ENCODE assay signal across 11 mouse cellular contexts in the genomic region with DNA sequence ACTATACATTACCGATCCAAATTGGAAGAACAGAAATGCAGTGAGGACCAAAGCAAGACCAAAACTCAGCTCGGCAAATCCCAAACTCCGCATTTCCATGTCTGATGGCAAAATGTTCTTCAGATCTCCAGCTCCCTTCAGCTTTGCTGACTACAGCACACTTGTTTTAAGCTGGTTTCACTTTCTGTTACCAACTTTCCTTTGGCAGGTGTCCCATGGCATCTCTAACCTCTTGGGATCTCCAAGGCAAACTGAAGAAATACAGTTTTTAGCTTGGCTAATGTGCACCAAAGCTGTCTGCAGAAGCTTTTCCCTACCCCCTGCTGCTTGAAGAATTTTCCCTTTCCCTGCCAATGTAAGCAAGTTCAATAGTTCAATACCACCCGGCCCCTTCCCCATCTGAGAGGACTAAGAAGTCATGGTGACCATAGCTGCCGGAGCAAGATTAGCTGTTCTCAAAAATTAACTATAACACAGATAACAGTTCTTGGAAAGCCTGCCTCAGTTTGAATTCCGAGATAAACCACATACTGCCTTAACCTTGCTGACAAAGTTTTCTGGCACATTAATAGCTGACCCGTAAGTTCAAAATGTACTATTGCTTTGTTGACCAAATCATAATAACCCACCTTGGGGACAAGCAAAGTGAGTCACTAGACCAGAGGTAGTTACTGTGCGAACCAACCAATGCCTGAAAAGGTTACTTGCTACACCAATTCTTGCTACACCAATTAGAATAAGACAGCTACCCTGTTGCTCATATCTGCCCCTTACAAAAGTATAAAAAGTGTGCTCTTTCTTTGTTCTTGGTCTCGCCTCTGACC. TPM values are rescaled to one million over a fixed set of nuclear protein-coding genes. Genes with fewer than 3 reads are reported as not detected.
DNase-seq lines count a peak whose midpoint lies in the region; ATAC-seq lines count a peak whose summit lies in the region.
"Had no signal": no experiment of that assay in that cellular context is flagged by ENCODE, and none has a peak within 500 bp of the region (broad histone marks: within the 10 kb centered on the region; RNA-seq: fewer than 3 reads in every experiment).

No protein-coding gene starts in this region.

- whole genome bisulfite sequencing in embryonic facial prominence, embryonic 14.5 days: 83% methylated on average over 9 of the region's 9 CpGs
- WGBS in embryonic facial prominence, embryonic 10.5 days: 90% methylated on average over 9 of the region's 9 CpGs

- DNase-seq in embryonic facial prominence, embryonic 14.5 days (ENCODE audit: low spot score): peak; percentile 32
- no peak for DNase-seq in embryonic facial prominence, embryonic 10.5 days (ENCODE audit: low spot score)
- DNase-seq in ovary, adult 18-20 months (ENCODE audit: low spot score): peak; percentile 54
- DNase-seq in ovary, postnatal 10 days (ENCODE audit: low spot score): no peak
- DNase-seq in heart, postnatal 10 days: peak; percentile 30 to 45
- no peak for DNase-seq in retina, postnatal 1 day
- DNase-seq: cerebellum, adult 9-11 months had no signal

- no peaks in the 10 kb centered on the region for H3K4me1 ChIP-seq in embryonic facial prominence, embryonic 14.5 days (ENCODE audit: control insufficient read depth, insufficient read depth, low read length)
- no peaks in the 10 kb centered on the region for H3K4me1 ChIP-seq in embryonic facial prominence, embryonic 10.5 days
- H3K4me1 ChIP-seq: forebrain, embryonic 10.5 days had no signal

- H3K9me3 ChIP-seq in embryonic facial prominence, embryonic 14.5 days (ENCODE audit: control insufficient read depth, low read length): no peaks in the 10 kb centered on the region
- no peaks in the 10 kb centered on the region for H3K9me3 ChIP-seq in embryonic facial prominence, embryonic 10.5 days
- H3K9me3 ChIP-seq: forebrain, embryonic 10.5 days had no signal

- H3K9ac ChIP-seq in embryonic facial prominence, embryonic 14.5 days (ENCODE audit: low read depth, low read length): no peak overlapping the region

- no peak overlapping the region for H3K27ac ChIP-seq in embryonic facial prominence, embryonic 14.5 days (replicated peaks; ENCODE audit: low read depth, low read length)
- no peak overlapping the region for H3K27ac ChIP-seq in embryonic facial prominence, embryonic 10.5 days (replicated peaks)
- H3K27ac ChIP-seq: forebrain, embryonic 10.5 days had no signal

- ATAC-seq in embryonic facial prominence, embryonic 14.5 days (ENCODE audit: low read depth): no peak
- ATAC-seq in megakaryocyte progenitor cell, adult 5-6 weeks (replicated peaks; ENCODE audit: poor library complexity): peak; percentile 70
- ATAC-seq in granulocyte monocyte progenitor cell, adult 5-6 weeks (replicated peaks; ENCODE audit: poor library complexity, severe bottlenecking): no peak

- intact Hi-C loops in heart, postnatal 10 days (cut with DNase I): no loop called here

- no peak overlapping the region for H3K4me3 ChIP-seq in embryonic facial prominence, embryonic 14.5 days (ENCODE audit: low read depth, low read length)
- H3K4me3 ChIP-seq in embryonic facial prominence, embryonic 10.5 days: no peak overlapping the region
- H3K4me3 ChIP-seq: forebrain, embryonic 10.5 days had no signal

- H3K36me3 ChIP-seq in embryonic facial prominence, embryonic 14.5 days (ENCODE audit: control insufficient read depth, insufficient read depth, low read length): no peaks in the 10 kb centered on the region
- H3K36me3 ChIP-seq in embryonic facial prominence, embryonic 10.5 days (replicated peaks): peaks cover 5% of the 10 kb centered on the region; the same call in 1 of the 2 replicates

- H3K27me3 ChIP-seq in embryonic facial prominence, embryonic 14.5 days (replicated peaks; ENCODE audit: control insufficient read depth, insufficient read depth, low read length): no peaks in the 10 kb centered on the region
- H3K27me3 ChIP-seq in embryonic facial prominence, embryonic 10.5 days (replicated peaks; ENCODE audit: low read depth, poor library complexity, severe bottlenecking): no peaks in the 10 kb centered on the region

- no peak overlapping the region for H3K4me2 ChIP-seq in embryonic facial prominence, embryonic 14.5 days (ENCODE audit: low read depth, low read length)
- H3K4me2 ChIP-seq: midbrain, embryonic 11.5 days had no signal

RNA-seq across cellular contexts. Expression of a gene that starts 7.8 kb away (rescaled TPM):
- 35.4 and 40.5 TPM in 2 replicates for polyA plus RNA-seq in embryonic facial prominence, embryonic 14.5 days (2014; fragmentation: Nextera tagmentation; extraction: Ambion mirVana)
- polyA plus RNA-seq in embryonic facial prominence, embryonic 10.5 days (2016; fragmentation: Nextera tagmentation; extraction: Ambion mirVana): 1.2 and 1.9 TPM in 2 replicates
- total RNA-seq in heart, postnatal 10 days (2021): 10 to 100 TPM; 15.4 to 19.8 TPM
- 1.8 and 4.1 TPM in 2 replicates for total RNA-seq in megakaryocyte progenitor cell, adult 5-6 weeks (2015)
- 2.7 and 3.4 TPM in 2 replicates for total RNA-seq in megakaryocyte progenitor cell, adult 5-6 weeks (2017)
- total RNA-seq in granulocyte monocyte progenitor cell, adult 5-6 weeks (2014; fragmentation: Nextera tagmentation): 1.5 and 8.2 TPM in 2 replicates
- total RNA-seq in granulocyte monocyte progenitor cell, adult 5-6 weeks (2017): 0.39 TPM in 1 of 2 replicates, not detected in the other

RNA-seq across cellular contexts. Expression of a gene that starts 26.2 kb away (rescaled TPM):
- 309 and 320 TPM in 2 replicates for polyA plus RNA-seq in embryonic facial prominence, embryonic 14.5 days (2014; fragmentation: Nextera tagmentation; extraction: Ambion mirVana)
- 371 and 378 TPM in 2 replicates for polyA plus RNA-seq in embryonic facial prominence, embryonic 10.5 days (2016; fragmentation: Nextera tagmentation; extraction: Ambion mirVana)
- total RNA-seq in heart, postnatal 10 days (2021): 100 to 1,000 TPM; 221 to 245 TPM
- total RNA-seq in megakaryocyte progenitor cell, adult 5-6 weeks (2015): 102 and 103 TPM in 2 replicates
- 310 and 320 TPM in 2 replicates for total RNA-seq in megakaryocyte progenitor cell, adult 5-6 weeks (2017)
- total RNA-seq in granulocyte monocyte progenitor cell, adult 5-6 weeks (2014; fragmentation: Nextera tagmentation): 155 and 159 TPM in 2 replicates
- total RNA-seq in granulocyte monocyte progenitor cell, adult 5-6 weeks (2017): 282 TPM in 2 replicates

RNA-seq across cellular contexts. Expression of a gene that starts 42.6 kb away (rescaled TPM):
- polyA plus RNA-seq in embryonic facial prominence, embryonic 14.5 days (2014; fragmentation: Nextera tagmentation; extraction: Ambion mirVana): 62.1 and 64.8 TPM in 2 replicates
- 20.3 and 24.2 TPM in 2 replicates for polyA plus RNA-seq in embryonic facial prominence, embryonic 10.5 days (2016; fragmentation: Nextera tagmentation; extraction: Ambion mirVana)
- total RNA-seq in heart, postnatal 10 days (2021): 10 to 100 TPM; 27.7 to 31.9 TPM
- total RNA-seq in megakaryocyte progenitor cell, adult 5-6 weeks (2015): 9.2 and 14.8 TPM in 2 replicates
- 7.0 and 8.9 TPM in 2 replicates for total RNA-seq in megakaryocyte progenitor cell, adult 5-6 weeks (2017)
- 10.0 and 35.1 TPM in 2 replicates for total RNA-seq in granulocyte monocyte progenitor cell, adult 5-6 weeks (2014; fragmentation: Nextera tagmentation)
- total RNA-seq in granulocyte monocyte progenitor cell, adult 5-6 weeks (2017): 4.8 and 9.4 TPM in 2 replicates

RNA-seq across cellular contexts. Expression of a gene that starts 54.6 kb away (rescaled TPM):
- polyA plus RNA-seq in embryonic facial prominence, embryonic 14.5 days (2014; fragmentation: Nextera tagmentation; extraction: Ambion mirVana): 10.2 and 10.6 TPM in 2 replicates
- polyA plus RNA-seq in embryonic facial prominence, embryonic 10.5 days (2016; fragmentation: Nextera tagmentation; extraction: Ambion mirVana): 2.3 and 2.8 TPM in 2 replicates
- 1 to 10 TPM; 2.3 to 3.0 TPM for total RNA-seq in heart, postnatal 10 days (2021)
- 182 and 235 TPM in 2 replicates for total RNA-seq in megakaryocyte progenitor cell, adult 5-6 weeks (2015)
- total RNA-seq in megakaryocyte progenitor cell, adult 5-6 weeks (2017): 82.5 and 97.3 TPM in 2 replicates
- 208 and 244 TPM in 2 replicates for total RNA-seq in granulocyte monocyte progenitor cell, adult 5-6 weeks (2014; fragmentation: Nextera tagmentation)
- 114 and 139 TPM in 2 replicates for total RNA-seq in granulocyte monocyte progenitor cell, adult 5-6 weeks (2017)

Comparison
In these comparisons a context has a peak if more than half of its experiments do, and no peak if none do; other contexts are left out.
1. DNase-seq: peak in embryonic facial prominence, embryonic 14.5 days (single experiment), ovary, adult 18-20 months (single experiment) and heart, postnatal 10 days (2 of 2); none in embryonic facial prominence, embryonic 10.5 days (single experiment), ovary, postnatal 10 days (single experiment) and retina, postnatal 1 day (single experiment).